Mouse (Mus musculus) liver, embryonic 11.5 days (tissue): ENCODE measurements around the gene Tefm. TPM values are rescaled to one million over a fixed set of nuclear protein-coding genes. Genes with fewer than 3 reads are reported as not detected.

Experiments
- ATAC-seq: fragments of 200-750 bp; cut with Nextera tagmentation; replicated peaks from 2 replicates; pipeline ENCODE4 v1.8.0; 2017; ENCODE audit warnings: moderate number of reproducible peaks, mild to moderate bottlenecking, moderate TSS enrichment, moderate library complexity; ENCODE audit not compliant: low FRiP score
- DNase-seq: peaks from one replicate; pipeline ENCODE4 v3.0.0-alpha.2; 2017; ENCODE audit warnings: low spot score
- H3K27ac ChIP-seq: fragments of 300-500 bp; sonication (generic); 2 replicates; pipeline ENCODE4 v1.5.1; 2014; ENCODE audit warnings: mild to moderate bottlenecking, low read depth, low read length, control low read depth
- H3K27me3 ChIP-seq: fragments of 300-500 bp; sonication (generic); replicated peaks from 2 replicates; pipeline ENCODE4 v1.6.1; 2014; ENCODE audit warnings: low read length, mixed read lengths; ENCODE audit not compliant: control insufficient read depth, insufficient read depth
- H3K36me3 ChIP-seq: fragments of 300-500 bp; sonication (generic); 2 replicates; pipeline ENCODE4 v1.6.1; 2014; ENCODE audit warnings: mild to moderate bottlenecking, low read length, moderate library complexity, mixed read lengths; ENCODE audit not compliant: control insufficient read depth, insufficient read depth
- H3K4me1 ChIP-seq: fragments of 300-500 bp; sonication (generic); replicated peaks from 2 replicates; pipeline ENCODE4 v1.6.1; 2014; ENCODE audit warnings: low read length, mixed read lengths; ENCODE audit not compliant: control insufficient read depth, insufficient read depth
- H3K4me2 ChIP-seq: fragments of 300-500 bp; sonication (generic); 2 replicates; pipeline ENCODE4 v1.6.1; 2014; ENCODE audit warnings: mild to moderate bottlenecking, control low read depth, moderate library complexity
- H3K4me3 ChIP-seq: fragments of 300-500 bp; sonication (generic); 2 replicates; pipeline ENCODE4 v1.5.1; 2014; ENCODE audit warnings: low read depth, low read length, control low read depth
- H3K9ac ChIP-seq: fragments of 300-500 bp; sonication (generic); 2 replicates; pipeline ENCODE4 v1.6.1; 2014; ENCODE audit warnings: low read depth, low read length, control low read depth
- H3K9me3 ChIP-seq: fragments of 300-500 bp; sonication (generic); 2 replicates; pipeline ENCODE4 v1.6.1; 2016; ENCODE audit warnings: low read length, inconsistent platforms, mixed read lengths; ENCODE audit not compliant: control insufficient read depth
- WGBS: fragments of 180-500 bp; shearing (Covaris S2); extraction: QIAGEN DNeasy Blood & Tissue Kit; methylation state at CpG from one replicate; pipeline ENCODE4 v1.1.7; 2014; 5-methylcytosine and 5-hydroxymethylcytosine counted together
- polyA plus RNA-seq: library from polyadenylated mRNA; unstranded; fragments of >200 nt; fragmentation: Nextera tagmentation; extraction: Ambion mirVana; gene quantifications from 2 replicates; pipeline ENCODE4 v1.2.1, GENCODE M21; 2014

Gene Tefm
- polyA plus RNA-seq, 1 experiment from 2014 or later = 35.2 TPM

DNA sequence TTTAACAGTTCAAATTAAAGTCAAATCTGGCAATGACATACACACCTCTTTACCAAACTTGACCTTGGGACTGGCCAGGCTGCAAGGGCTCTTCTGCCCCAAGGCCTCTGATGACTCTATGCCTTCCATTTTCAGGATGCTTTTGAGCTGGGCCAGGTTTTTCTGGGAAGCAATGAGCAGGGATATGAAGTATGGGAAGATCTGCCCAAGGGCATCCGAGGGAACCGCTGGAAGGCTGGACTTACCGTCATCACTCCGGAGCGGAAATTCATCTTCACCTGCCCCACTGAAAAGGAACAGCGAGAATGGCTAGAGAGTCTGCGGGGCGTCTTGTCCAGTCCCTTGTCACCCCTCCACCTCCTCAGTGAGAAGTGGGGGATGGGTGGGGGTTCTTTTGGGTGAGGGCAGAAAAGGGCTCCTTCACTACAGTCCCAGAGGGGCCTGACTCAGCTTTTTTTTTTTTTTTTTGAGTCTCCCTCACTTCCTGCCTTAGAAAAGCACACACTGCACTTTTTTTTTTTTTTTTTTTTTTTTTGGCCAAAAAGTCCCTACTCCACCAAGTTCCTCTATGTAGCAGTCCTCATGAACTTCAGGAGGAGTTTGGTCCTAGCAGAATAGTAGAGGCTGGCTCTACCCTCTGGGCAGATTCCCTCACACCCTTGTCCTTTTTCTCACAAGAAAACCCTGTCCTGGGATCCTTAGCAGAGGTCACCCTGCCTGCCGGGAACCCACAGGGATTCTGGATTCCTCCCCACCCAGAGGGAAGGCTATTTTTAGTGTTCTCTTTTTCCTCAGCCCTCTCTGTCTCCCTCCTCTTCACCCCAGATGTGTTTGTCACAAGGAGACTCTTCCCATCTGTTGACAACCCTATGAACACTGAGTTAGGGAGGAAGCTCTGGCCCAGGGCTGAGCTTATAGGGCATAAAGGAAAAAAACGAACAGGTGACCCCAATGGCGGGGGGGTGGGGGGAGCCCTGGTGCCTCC lies 35.2 kb upstream of the Tefm start:
- no peak overlapping the region for H3K9ac ChIP-seq
- H3K9me3 ChIP-seq = no peaks in the 10 kb centered on the region
- ATAC-seq (no peak), DNase-seq (no peak)
- H3K27ac ChIP-seq = no peak overlapping the region
- H3K36me3 ChIP-seq = no peaks in the 10 kb centered on the region
- no peaks in the 10 kb centered on the region; the same call in 1 of the 2 replicates for H3K4me1 ChIP-seq
- H3K4me3 ChIP-seq = no peak overlapping the region
- WGBS = 71% methylated on average over 11 of the region's 11 CpGs
- H3K4me2 ChIP-seq = no peak overlapping the region
- H3K27me3 ChIP-seq = no peaks in the 10 kb centered on the region

- Histone ChIP-seq H3K4me1 (no peaks in the 10 kb centered on the region; the same call in 1 of the 2 replicates), H3K4me3 (no peak overlapping the region), H3K36me3 (no peaks in the 10 kb centered on the region), H3K4me2 (no peak overlapping the region), H3K27me3 (no peaks in the 10 kb centered on the region), H3K9ac (no peak overlapping the region), H3K9me3 (no peaks in the 10 kb centered on the region), H3K27ac (no peak overlapping the region)
- ATAC-seq (no peak), DNase-seq (no peak)
- WGBS = 75% methylated on average over 11 of the region's 11 CpGs
Measured at GRCm38 (mm10) chr11:80173963-80174670, 32.1 kb upstream of the Tefm start.

DNA sequence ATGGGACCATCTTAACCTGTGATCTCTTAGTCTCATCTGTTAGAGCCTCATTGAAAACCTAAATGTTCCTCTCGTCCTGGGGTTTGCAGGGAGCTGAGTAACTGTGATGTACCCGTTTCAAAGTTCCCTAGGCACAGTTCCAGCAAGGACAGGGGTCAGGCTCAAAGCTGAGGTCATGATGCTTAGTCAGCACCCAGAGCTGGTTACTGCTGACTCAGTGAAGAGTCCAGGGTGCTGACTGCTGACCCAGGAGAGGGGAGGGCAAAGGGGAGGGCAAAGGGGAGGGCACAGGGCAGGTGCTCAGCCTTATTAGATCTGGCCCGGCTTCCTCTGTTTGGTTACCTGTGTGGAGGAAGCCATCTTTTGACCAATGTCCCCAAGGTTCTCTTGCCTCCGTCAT lies 29.9 kb upstream of the Tefm start:
- H3K27me3 ChIP-seq = no peaks in the 10 kb centered on the region
- H3K9ac ChIP-seq = no peak overlapping the region
- no peak overlapping the region for H3K4me2 ChIP-seq
- H3K4me3 ChIP-seq = no peak overlapping the region
- H3K9me3 ChIP-seq = no peaks in the 10 kb centered on the region
- WGBS = 74% methylated on average over 4 of the region's 4 CpGs
- no peaks in the 10 kb centered on the region; the same call in 1 of the 2 replicates for H3K4me1 ChIP-seq
- DNase-seq (no peak), ATAC-seq (no peak)
- H3K27ac ChIP-seq = no peak overlapping the region
- H3K36me3 ChIP-seq = no peaks in the 10 kb centered on the region

- Histone ChIP-seq H3K27me3 (no peaks in the 10 kb centered on the region), H3K9ac (no peak overlapping the region), H3K36me3 (no peaks in the 10 kb centered on the region), H3K9me3 (no peaks in the 10 kb centered on the region), H3K27ac (no peak overlapping the region), H3K4me1 (no peaks in the 10 kb centered on the region; the same call in 1 of the 2 replicates), H3K4me3 (no peak overlapping the region), H3K4me2 (no peak overlapping the region)
- ATAC-seq (no peak), DNase-seq (no peak)
- WGBS = 50% methylated on average over 5 of the region's 5 CpGs
Measured at GRCm38 (mm10) chr11:80170351-80170750, 28.4 kb upstream of the Tefm start.

GRCm38 (mm10) chr11:80169629-80170028 lies 27.7 kb upstream of the Tefm start:
- Histone ChIP-seq H3K9me3 (no peaks in the 10 kb centered on the region), H3K36me3 (no peaks in the 10 kb centered on the region), H3K27ac (no peak overlapping the region), H3K9ac (no peak overlapping the region), H3K4me2 (no peak overlapping the region), H3K27me3 (no peaks in the 10 kb centered on the region), H3K4me1 (no peaks in the 10 kb centered on the region; the same call in 1 of the 2 replicates), H3K4me3 (no peak overlapping the region)
- DNase-seq = no peak
- WGBS = 64% methylated on average over 3 of the region's 3 CpGs
- no peak for ATAC-seq

GRCm38 (mm10) chr11:80168611-80169249 lies 26.8 kb upstream of the Tefm start:
- no peak overlapping the region for H3K4me2 ChIP-seq
- WGBS = 71% methylated on average over 4 of the region's 4 CpGs
- no peak overlapping the region for H3K4me3 ChIP-seq
- H3K9ac ChIP-seq = no peak overlapping the region
- no peak for DNase-seq
- H3K9me3 ChIP-seq = no peaks in the 10 kb centered on the region
- no peaks in the 10 kb centered on the region; the same call in 1 of the 2 replicates for H3K4me1 ChIP-seq
- no peaks in the 10 kb centered on the region for H3K36me3 ChIP-seq
- no peaks in the 10 kb centered on the region for H3K27me3 ChIP-seq
- H3K27ac ChIP-seq = no peak overlapping the region
- no peak for ATAC-seq

DNA sequence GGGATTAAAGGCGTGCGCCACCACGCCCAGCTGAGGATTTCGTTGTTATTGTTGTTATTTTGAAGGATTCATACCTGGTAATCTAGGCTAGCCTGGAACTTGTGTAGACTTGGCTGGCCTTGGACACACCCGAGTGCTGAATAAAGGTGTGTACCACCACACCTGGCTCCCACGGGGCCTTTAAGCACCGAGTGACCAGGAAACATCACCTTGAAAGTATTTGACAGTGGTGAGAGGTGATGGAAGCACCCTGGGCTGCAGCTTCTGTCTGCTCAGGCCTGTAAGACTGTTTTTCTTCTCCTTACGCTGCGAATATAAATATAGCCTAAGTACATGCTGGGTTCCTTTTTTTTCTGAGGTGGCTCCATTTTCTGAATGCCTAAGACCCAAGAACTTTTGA lies 26.1 kb upstream of the Tefm start:
- Histone ChIP-seq H3K4me1 (no peaks in the 10 kb centered on the region; the same call in 1 of the 2 replicates), H3K9ac (no peak overlapping the region), H3K9me3 (no peaks in the 10 kb centered on the region), H3K27ac (no peak overlapping the region), H3K4me3 (no peak overlapping the region), H3K27me3 (no peaks in the 10 kb centered on the region), H3K4me2 (no peak overlapping the region), H3K36me3 (no peaks in the 10 kb centered on the region)
- DNase-seq (no peak), ATAC-seq (no peak)
- 87% methylated on average over 9 of the region's 9 CpGs for WGBS

- 73% methylated on average over 2 of the region's 2 CpGs for WGBS
- H3K36me3 ChIP-seq = no peaks in the 10 kb centered on the region
- H3K4me1 ChIP-seq = no peaks in the 10 kb centered on the region
- no peak overlapping the region for H3K4me2 ChIP-seq
- DNase-seq (no peak), ATAC-seq (no peak)
- no peak overlapping the region for H3K4me3 ChIP-seq
- no peaks in the 10 kb centered on the region for H3K27me3 ChIP-seq
- H3K9me3 ChIP-seq = no peaks in the 10 kb centered on the region
- no peak overlapping the region for H3K27ac ChIP-seq
- H3K9ac ChIP-seq = no peak overlapping the region
Measured at GRCm38 (mm10) chr11:80164224-80164623, 22.2 kb upstream of the Tefm start.
